Mouse (Mus musculus) urinary bladder, adult 18-20 months (tissue): ENCODE data around the gene Myom3.
"Not testable (repeated sequence)": the region's sequence is repeated elsewhere in the genome, so short reads cannot be mapped to it uniquely, and the experiment has no call there.

Experiments used
- DNase-seq, 2 experiments: peaks; one replicate each; pipeline ENCODE4 v3.0.0; 2022; ENCODE audit warnings: low spot score in 2 of 2, mixed read lengths in 2 of 2

The Myom3 gene

GRCm38 (mm10) chr4:135759356-135759976 lies at the start of gene Myom3:
Gene Myom3, plus strand, starts transcription at chr4:135759715.
- DNase-seq, result no peak

- DNase-seq, result no peak
Observed at GRCm38 (mm10) chr4:135710392-135710791, 49.1 kb upstream of the Myom3 start.

GRCm38 (mm10) chr4:135714776-135715175 lies 44.7 kb upstream of the Myom3 start:
- DNase-seq, result no peak

- not testable (repeated sequence) for DNase-seq
Observed at GRCm38 (mm10) chr4:135716438-135716837, 43.1 kb upstream of the Myom3 start.

- no peak for DNase-seq
Observed at GRCm38 (mm10) chr4:135722540-135723290, 36.8 kb upstream of the Myom3 start.

GRCm38 (mm10) chr4:135726416-135726815 lies 33.1 kb upstream of the Myom3 start:
- DNase-seq, result no peak

GRCm38 (mm10) chr4:135727817-135728216 lies 31.7 kb upstream of the Myom3 start, which contains the start of gene Il22ra1:
Gene Il22ra1, plus strand, starts transcription at chr4:135728172.
- peak; percentile 51 to 62 for DNase-seq

- no peak for DNase-seq
Observed at GRCm38 (mm10) chr4:135730204-135730603, 29.3 kb upstream of the Myom3 start.

- DNase-seq, result no peak
Observed at GRCm38 (mm10) chr4:135730951-135731350, 28.6 kb upstream of the Myom3 start.

GRCm38 (mm10) chr4:135733901-135734300 lies 25.6 kb upstream of the Myom3 start:
- DNase-seq, result no peak

- no peak for DNase-seq
Observed at GRCm38 (mm10) chr4:135736903-135737302, 22.6 kb upstream of the Myom3 start.

GRCm38 (mm10) chr4:135738237-135738636 lies 21.3 kb upstream of the Myom3 start:
- DNase-seq, result no peak

- DNase-seq, result no peak
Observed at GRCm38 (mm10) chr4:135739148-135739547, 20.4 kb upstream of the Myom3 start.

GRCm38 (mm10) chr4:135739672-135740071 lies 19.8 kb upstream of the Myom3 start:
- no peak for DNase-seq

GRCm38 (mm10) chr4:135743520-135743919 lies 16.0 kb upstream of the Myom3 start:
- no peak for DNase-seq

GRCm38 (mm10) chr4:135744726-135745448 lies 14.6 kb upstream of the Myom3 start:
- DNase-seq, result no peak

GRCm38 (mm10) chr4:135745613-135746012 lies 13.9 kb upstream of the Myom3 start:
- DNase-seq, result no peak

GRCm38 (mm10) chr4:135750896-135751295 lies 8.6 kb upstream of the Myom3 start:
- DNase-seq, result no peak

GRCm38 (mm10) chr4:135752106-135752778 lies 7.3 kb upstream of the Myom3 start:
- no peak for DNase-seq

GRCm38 (mm10) chr4:135752779-135753164 lies 6.7 kb upstream of the Myom3 start:
- no peak for DNase-seq

GRCm38 (mm10) chr4:135758331-135758730 lies 1.2 kb upstream of the Myom3 start:
- no peak for DNase-seq

GRCm38 (mm10) chr4:135758825-135759224 lies 690 bp upstream of the Myom3 start:
- DNase-seq, result no peak
